Mouse (Mus musculus): Measurements from ENCODE around the gene Baat. TPM values are rescaled to one million over a fixed set of nuclear protein-coding genes. Genes with fewer than 3 reads are reported as not detected.
A peak's percentile ranks its signal among the peaks of the same experiment; 100 is the strongest.
"Not testable (repeated sequence)": the region's sequence is repeated elsewhere in the genome, so short reads cannot be mapped to it uniquely, and the experiment has no call there.

Gene Baat
- polyA plus RNA-seq, 1 experiment, result not detected

DNA sequence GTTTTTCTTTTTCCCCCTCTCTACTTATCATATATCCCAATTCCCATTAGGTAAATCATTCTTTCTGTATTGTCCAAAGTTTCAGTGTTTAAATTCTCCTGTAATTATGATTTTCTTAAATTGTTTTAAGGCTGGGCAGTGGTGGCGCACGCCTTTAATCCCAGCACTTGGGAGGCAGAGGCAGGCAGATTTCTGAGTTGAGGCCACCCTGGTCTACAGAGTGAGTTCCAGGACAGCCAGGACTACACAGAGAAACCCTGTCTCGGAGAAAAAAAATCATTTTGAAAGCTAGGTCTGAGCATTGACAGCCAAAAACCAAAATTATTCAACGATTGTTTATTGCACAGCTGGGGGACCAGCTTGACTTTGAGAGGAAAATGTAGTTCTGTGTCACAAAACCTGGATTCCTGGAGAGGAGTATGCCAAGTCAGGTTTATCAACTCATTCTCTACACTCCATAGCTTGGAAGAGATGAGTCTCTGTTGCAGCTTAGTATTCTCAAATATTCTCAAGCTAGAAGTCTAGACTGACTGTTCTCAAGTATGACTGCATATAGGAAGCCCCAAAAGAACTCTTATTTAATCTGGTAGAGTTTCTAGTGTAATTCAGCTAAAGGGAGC lies 29.4 kb upstream of the Baat start:
- Histone ChIP-seq H3K9me3 (ENCODE audit: control insufficient read depth, low read length) (no peaks in the 10 kb centered on the region), H3K4me3 (replicated peaks) (no peak overlapping the region), H3K4me1 (ENCODE audit: control insufficient read depth) (no peaks in the 10 kb centered on the region), H3K36me3 (ENCODE audit: control insufficient read depth) (peaks cover 2% of the 10 kb centered on the region; the same call in 1 of the 2 replicates), H3K27me3 (ENCODE audit: control insufficient read depth) (no peaks in the 10 kb centered on the region)
- TF ChIP-seq TAL1 (IDR thresholded peaks at IDR 0.05; ENCODE audit: low read length) (no peak), GATA1 (IDR thresholded peaks at IDR 0.05; ENCODE audit: low read length) (no peak)

DNA sequence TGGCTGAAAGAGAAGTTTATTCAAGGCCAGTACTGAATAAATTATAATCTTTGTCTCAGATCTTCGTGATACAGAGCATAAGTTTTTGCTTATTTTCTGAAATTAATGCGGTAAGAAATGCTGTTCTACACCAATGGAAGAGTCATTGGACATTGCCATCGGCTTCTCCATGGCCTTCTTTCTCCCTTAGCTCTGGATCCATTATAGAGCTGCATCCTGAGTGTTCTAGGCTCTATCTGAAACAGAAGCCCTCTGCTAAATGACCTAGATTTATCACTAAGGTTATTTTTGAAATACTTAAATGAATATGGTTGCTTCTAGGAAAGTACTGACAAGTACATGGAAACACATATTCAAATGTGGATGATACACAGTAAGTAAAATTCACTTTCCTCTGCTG lies 28.7 kb upstream of the Baat start:
- peaks cover 7% of the 10 kb centered on the region for H3K36me3 ChIP-seq (ENCODE audit: control insufficient read depth)
- no peak overlapping the region for H3K4me3 ChIP-seq (replicated peaks)
- H3K4me1 ChIP-seq (ENCODE audit: control insufficient read depth), result no peaks in the 10 kb centered on the region
- no peaks in the 10 kb centered on the region for H3K27me3 ChIP-seq (ENCODE audit: control insufficient read depth)
- H3K9me3 ChIP-seq (ENCODE audit: control insufficient read depth, low read length), result peaks cover 4% of the 10 kb centered on the region
- TF ChIP-seq GATA1 (IDR thresholded peaks at IDR 0.05; ENCODE audit: low read length) (no peak), TAL1 (IDR thresholded peaks at IDR 0.05; ENCODE audit: low read length) (no peak)

DNA sequence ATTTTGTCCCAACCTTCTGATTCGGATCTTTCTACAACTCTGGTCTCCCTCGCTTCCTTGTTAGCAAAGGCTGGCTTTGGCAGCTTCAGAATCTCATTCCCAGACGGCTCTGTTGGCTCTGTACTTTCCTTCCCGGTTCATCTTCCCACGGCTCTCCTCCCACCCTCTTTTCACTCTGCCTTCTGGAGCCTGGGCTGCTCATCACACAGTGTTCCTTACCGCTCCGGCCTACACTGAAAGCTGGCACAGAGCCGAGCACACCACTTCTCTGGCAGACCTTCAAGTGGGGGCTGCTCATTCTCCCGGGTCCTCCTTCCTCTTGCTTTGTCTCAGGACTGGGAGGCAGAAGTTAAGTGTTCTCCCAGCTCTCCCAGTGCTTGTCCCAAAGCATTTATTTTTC lies 16.2 kb upstream of the Baat start:
- TF ChIP-seq GATA1 (IDR thresholded peaks at IDR 0.05; ENCODE audit: low read length), result no peak
- TF ChIP-seq TAL1 (IDR thresholded peaks at IDR 0.05; ENCODE audit: low read length), result no peak
- peaks cover 16% of the 10 kb centered on the region for H3K36me3 ChIP-seq (ENCODE audit: control insufficient read depth)
- H3K9me3 ChIP-seq (ENCODE audit: control insufficient read depth, low read length), result no peaks in the 10 kb centered on the region
- H3K27me3 ChIP-seq (ENCODE audit: control insufficient read depth), result no peaks in the 10 kb centered on the region
- H3K4me3 ChIP-seq (replicated peaks), result no peak overlapping the region
- H3K4me1 ChIP-seq (ENCODE audit: control insufficient read depth), result peaks cover 30% of the 10 kb centered on the region

DNA sequence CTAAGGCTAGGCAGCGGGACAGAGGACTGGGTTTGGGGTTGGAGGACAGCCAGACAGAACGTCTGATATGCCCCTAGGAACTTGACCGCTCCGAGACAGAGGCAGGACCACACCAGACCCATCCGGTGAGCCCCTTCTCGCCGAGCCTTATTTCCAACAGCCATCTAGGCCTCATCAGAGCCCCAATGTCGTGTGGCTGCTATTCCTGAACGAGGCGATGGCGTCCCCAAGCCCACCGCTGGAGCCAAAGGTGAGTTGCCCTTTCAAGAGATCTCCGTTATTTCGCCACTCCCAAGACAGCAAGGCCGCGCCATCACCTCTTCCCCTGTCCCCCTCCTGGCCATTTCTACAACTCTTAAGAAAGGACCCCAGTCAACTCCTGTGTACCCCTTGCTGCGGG lies 15.0 kb upstream of the Baat start:
- no peaks in the 10 kb centered on the region for H3K9me3 ChIP-seq (ENCODE audit: control insufficient read depth, low read length)
- H3K4me1 ChIP-seq (ENCODE audit: control insufficient read depth), result peaks cover 36% of the 10 kb centered on the region
- no peaks in the 10 kb centered on the region for H3K27me3 ChIP-seq (ENCODE audit: control insufficient read depth)
- peak overlapping the region; percentile 66 for H3K4me3 ChIP-seq (replicated peaks)
- no peak for TF ChIP-seq GATA1 (IDR thresholded peaks at IDR 0.05; ENCODE audit: low read length)
- no peak for TF ChIP-seq TAL1 (IDR thresholded peaks at IDR 0.05; ENCODE audit: low read length)
- peaks cover 23% of the 10 kb centered on the region for H3K36me3 ChIP-seq (ENCODE audit: control insufficient read depth)

DNA sequence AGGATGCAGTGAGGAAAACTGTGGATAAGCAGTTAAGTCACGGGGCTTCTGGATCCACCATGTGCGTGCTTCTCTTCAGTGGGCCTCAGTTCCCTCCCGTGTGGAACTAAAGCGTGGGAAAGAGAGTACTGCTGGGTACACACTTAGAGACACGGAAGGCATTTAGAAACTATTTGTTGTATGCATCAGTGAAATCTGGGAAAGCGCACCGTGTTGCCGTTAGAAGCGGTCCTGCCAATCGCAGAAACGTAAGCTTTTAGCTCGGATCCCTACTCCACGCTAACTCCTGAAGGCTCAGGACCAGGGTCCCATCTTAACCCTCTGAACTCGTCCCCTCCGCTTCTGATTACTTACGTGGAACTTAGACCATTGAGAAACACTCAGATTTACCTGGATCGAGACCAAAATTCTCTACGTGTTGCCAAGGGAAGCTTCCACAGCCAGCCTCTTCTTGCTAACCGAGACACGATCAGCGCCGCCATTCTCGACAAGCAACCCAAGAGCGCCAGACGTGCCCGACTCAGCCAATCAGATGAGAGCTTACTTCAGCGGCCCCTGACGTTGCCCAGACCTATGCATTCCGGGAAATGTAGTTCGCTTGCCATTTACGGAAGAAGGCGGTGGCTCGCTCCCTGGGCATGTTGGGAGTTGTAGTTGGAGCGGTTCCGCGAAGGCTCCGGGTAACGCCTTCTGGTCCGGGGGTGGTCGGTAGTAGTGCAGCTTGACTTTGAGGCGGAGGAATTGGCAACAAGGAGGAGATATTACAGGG lies 14.4 kb upstream of the Baat start, which contains the start of the genes Mrpl50 and Zfp189:
Gene Mrpl50, minus strand, starts transcription at position 522 of the 769 bp plus-strand sequence.
Gene Zfp189, plus strand, starts transcription at position 605 of the 769 bp plus-strand sequence.
- TF ChIP-seq TAL1 (IDR thresholded peaks at IDR 0.05; ENCODE audit: low read length) (no peak), GATA1 (IDR thresholded peaks at IDR 0.05; ENCODE audit: low read length) (no peak)
- Histone ChIP-seq H3K4me1 (ENCODE audit: control insufficient read depth) (peaks cover 36% of the 10 kb centered on the region), H3K36me3 (ENCODE audit: control insufficient read depth) (peaks cover 24% of the 10 kb centered on the region), H3K4me3 (replicated peaks) (peak within 1 kb of the TSS; percentile 66), H3K27me3 (ENCODE audit: control insufficient read depth) (no peaks in the 10 kb centered on the region), H3K9me3 (ENCODE audit: control insufficient read depth, low read length) (no peaks in the 10 kb centered on the region)

DNA sequence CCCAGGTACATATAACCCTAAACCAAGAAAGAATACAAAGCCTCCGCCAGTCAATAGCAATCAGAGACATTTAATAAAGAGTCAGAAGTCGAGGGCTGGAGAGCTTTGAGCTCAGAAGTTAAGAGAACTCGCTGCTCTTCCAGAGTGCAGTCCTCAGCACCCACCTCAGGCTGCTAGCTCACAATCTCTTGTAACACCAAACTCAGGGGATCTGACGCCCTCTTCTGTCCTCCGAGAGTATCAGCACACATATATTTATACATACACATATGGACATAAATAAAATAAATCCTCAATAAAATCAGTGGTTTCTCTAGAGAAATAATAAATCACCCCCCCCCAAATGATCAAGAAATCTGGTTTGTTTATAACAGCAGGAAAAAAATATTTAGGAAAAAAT lies 13.1 kb upstream of the Baat start:
- TF ChIP-seq GATA1 (IDR thresholded peaks at IDR 0.05; ENCODE audit: low read length) (no peak), TAL1 (IDR thresholded peaks at IDR 0.05; ENCODE audit: low read length) (no peak)
- peaks cover 31% of the 10 kb centered on the region for H3K36me3 ChIP-seq (ENCODE audit: control insufficient read depth)
- H3K4me3 ChIP-seq (replicated peaks), result peak overlapping the region; percentile 66
- peaks cover 36% of the 10 kb centered on the region for H3K4me1 ChIP-seq (ENCODE audit: control insufficient read depth)
- no peaks in the 10 kb centered on the region for H3K9me3 ChIP-seq (ENCODE audit: control insufficient read depth, low read length)
- H3K27me3 ChIP-seq (ENCODE audit: control insufficient read depth), result no peaks in the 10 kb centered on the region

DNA sequence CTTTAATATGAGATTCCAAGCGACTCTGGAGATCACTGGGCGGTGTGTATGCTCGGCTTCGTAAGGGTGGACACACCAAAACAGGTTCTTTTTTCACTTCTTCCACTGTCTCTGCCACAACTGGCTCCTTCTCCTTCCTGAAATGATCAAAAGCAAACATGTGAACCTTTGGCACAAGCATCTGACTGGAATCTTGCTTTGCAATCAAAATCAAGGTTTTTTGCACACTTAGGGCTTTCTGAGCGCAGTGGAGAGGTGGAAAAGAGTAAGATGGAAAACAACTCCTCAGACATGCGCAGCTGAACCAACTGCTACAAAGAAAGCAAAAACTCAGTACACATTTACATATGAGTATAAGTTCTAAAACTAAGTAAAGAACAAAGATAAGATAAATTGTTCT lies 8.1 kb upstream of the Baat start:
- Histone ChIP-seq H3K9me3 (ENCODE audit: control insufficient read depth, low read length) (no peaks in the 10 kb centered on the region), H3K27me3 (ENCODE audit: control insufficient read depth) (no peaks in the 10 kb centered on the region), H3K36me3 (ENCODE audit: control insufficient read depth) (peaks cover 56% of the 10 kb centered on the region), H3K4me1 (ENCODE audit: control insufficient read depth) (peaks cover 19% of the 10 kb centered on the region), H3K4me3 (replicated peaks) (no peak overlapping the region)
- TF ChIP-seq TAL1 (IDR thresholded peaks at IDR 0.05; ENCODE audit: low read length), result no peak
- TF ChIP-seq GATA1 (IDR thresholded peaks at IDR 0.05; ENCODE audit: low read length), result no peak

DNA sequence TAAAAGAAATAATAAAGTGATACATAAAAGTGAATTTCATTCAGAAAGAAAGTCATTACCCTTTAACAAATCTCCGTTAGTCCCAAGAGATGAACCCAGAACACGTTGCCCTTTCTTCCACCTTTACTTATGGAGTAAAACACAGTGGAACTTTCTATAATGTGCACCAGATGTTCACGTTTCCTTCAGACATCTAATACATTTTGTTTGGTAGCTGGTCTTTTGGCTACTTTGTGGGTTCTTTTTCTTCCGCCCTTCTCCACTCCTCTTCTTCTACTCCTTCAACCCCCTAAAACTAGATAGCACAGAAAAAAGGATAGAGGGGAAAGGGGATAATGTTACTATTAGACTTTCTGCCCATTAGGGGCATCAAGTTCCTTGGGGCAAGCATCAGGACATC lies 6.3 kb upstream of the Baat start:
- peaks cover 7% of the 10 kb centered on the region for H3K4me1 ChIP-seq (ENCODE audit: control insufficient read depth)
- H3K36me3 ChIP-seq (ENCODE audit: control insufficient read depth), result peaks cover 44% of the 10 kb centered on the region
- H3K27me3 ChIP-seq (ENCODE audit: control insufficient read depth), result no peaks in the 10 kb centered on the region
- TF ChIP-seq TAL1 (IDR thresholded peaks at IDR 0.05; ENCODE audit: low read length) (no peak), GATA1 (IDR thresholded peaks at IDR 0.05; ENCODE audit: low read length) (no peak)
- H3K9me3 ChIP-seq (ENCODE audit: control insufficient read depth, low read length), result no peaks in the 10 kb centered on the region
- H3K4me3 ChIP-seq (replicated peaks), result no peak overlapping the region

DNA sequence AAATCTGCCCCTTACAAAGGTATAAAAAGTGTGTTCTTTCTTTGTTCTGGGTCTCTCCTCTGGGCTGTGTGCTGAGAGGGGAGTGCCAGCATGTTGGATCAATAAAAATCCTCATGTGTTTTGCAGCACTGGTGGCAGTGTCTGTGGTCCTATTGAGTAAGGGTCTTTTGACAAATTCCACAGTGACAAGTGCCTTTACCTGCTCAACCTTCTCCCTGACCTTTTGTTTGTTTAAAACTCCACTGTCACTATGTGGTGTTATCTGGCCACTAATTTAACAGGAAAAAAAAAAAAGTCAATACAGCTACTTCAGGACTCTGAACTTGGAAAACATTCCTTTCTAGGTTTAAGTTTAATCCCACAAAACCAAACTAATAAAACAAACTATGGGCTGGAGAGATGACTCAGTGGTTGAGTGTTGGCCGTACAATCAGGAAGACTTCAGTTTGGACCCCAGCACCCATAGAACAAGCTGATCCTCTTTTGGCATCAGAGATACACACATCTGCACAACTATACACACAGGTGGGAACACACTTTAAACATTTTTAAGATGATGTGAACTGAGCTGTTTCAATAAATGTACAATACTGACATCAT lies 4.0 kb upstream of the Baat start:
- not testable (repeated sequence) for H3K4me1 ChIP-seq (ENCODE audit: control insufficient read depth)

More for the DNA sequence above, 4.0 kb upstream of the Baat start:
- not testable (repeated sequence) for H3K4me3 ChIP-seq (replicated peaks); H3K9me3 ChIP-seq (ENCODE audit: control insufficient read depth, low read length); H3K27me3 ChIP-seq (ENCODE audit: control insufficient read depth)
- H3K36me3 ChIP-seq (ENCODE audit: control insufficient read depth), result peaks cover 35% of the 10 kb centered on the region

All from erythroblast, embryonic 14.5 days (primary cell).